Mouse (Mus musculus) right cerebral cortex, postnatal 36 days (tissue): ENCODE measurements around the gene Zfp668.
"Not testable (repeated sequence)": the region's sequence is repeated elsewhere in the genome, so short reads cannot be mapped to it uniquely, and the experiment has no call there.

Experiments used
- DNase-seq, 2 experiments: peaks; one replicate each; pipeline ENCODE4 v3.0.0; 2022; ENCODE audit warnings: low spot score in 2 of 2, mixed read lengths in 1 of 2

Zfp668 gene

DNA sequence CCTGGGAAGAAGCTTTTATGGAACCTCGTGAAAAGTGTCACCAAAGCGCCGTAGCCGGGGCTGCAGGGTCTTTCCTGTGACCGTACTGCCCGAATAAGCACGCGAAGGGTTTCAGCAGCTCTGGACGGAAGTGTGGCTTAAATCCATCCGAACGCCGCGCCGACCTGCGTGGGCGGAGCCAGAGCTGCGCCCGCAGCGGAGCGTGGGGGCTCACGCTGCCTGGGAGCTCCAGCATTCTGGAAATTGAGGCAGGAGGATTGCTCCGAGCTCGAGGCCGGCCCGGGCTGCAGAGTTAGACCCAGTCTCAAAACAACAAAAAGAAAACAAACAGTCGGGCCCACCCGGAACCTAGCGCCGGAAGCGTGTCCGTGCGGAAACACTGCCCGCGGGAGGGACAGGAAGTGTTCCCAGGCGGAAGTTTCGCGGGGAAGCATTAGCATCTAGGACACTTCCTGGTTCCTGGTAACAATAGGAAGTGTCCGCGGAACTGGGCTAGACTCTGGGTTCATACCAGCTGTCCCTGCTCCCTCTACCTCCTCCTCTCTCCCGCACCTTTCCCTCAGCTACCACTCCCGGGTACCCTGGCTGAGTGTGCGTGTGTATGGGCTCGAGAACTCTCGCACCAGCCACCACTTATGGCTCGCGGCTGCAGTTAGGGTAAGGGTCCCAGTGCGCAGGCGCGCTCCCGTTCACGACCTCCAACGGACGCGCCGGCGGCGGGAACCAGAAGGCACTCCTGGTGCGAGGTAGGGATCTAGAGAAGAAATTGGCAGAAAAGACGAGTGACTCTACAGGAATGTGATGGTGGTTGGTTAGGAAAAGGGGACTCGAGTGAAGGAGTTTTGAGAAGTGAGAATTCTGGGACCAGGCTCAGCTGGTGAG, at the start of gene Zfp668:
TSS of gene Zfp668 (minus strand) at position 362 of the 882 bp plus-strand sequence.
- DNase-seq: peak; percentile 84 to 87

DNA sequence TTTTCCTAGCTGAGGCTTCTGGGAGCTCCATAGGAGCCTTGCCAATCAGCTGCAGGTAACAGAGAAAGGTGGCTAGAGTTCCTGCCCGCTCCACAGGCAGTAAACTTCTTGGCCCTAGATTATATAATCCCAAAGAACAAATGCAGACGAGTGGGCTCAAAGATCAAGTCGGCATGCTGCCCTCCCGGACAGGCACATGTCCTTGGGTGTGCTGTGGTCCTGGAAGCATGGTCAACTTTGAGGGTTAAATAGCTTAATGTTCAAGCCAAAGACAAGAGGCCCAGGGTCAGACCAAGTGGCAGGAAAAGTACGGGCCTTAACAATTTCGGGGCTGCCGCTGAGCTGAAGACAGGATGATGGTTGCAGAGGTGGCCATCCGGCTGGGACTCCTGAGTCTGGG, 49.4 kb upstream of the Zfp668 start:
- no peak for DNase-seq

DNA sequence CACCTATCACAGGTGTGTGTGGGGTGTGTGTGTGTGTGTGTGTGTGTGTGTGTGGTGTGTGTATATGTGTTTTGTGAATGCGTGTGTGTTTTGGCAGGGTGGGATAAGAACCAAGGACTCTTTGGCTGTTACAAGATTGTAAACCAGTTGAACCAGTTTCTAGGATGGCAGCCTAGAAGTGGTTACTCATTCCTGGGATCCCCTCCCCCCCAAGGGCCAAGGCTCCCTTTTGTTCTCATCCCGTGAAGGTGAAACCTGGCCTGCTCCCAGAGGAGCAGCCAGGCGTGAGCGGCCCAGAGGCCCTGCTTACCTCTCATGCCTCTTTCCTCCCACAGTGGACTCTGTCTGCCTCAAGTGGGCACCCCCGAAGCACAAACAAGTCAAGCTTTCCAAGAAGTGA, 48.6 kb upstream of the Zfp668 start:
- no peak for DNase-seq

DNA sequence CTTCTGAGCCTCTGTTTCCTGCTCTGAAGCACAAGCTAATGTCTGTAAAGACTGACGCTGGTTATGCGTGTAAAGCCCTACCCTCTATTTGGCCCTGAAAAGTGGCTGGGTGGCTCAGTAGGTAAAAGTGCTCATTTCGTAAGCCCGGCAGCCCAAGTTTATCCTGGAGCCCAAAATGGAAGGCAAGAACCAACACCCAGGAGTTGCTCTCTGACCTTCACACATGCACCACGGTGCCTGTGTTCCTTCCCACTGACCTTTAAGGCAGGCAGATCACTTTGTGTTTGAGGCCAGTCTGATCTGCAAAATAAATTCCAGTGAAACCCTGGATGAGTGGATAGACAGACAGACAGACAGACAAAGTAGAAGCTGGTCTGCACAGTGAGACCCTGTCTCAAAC, 47.1 kb upstream of the Zfp668 start:
- no peak for DNase-seq

DNA sequence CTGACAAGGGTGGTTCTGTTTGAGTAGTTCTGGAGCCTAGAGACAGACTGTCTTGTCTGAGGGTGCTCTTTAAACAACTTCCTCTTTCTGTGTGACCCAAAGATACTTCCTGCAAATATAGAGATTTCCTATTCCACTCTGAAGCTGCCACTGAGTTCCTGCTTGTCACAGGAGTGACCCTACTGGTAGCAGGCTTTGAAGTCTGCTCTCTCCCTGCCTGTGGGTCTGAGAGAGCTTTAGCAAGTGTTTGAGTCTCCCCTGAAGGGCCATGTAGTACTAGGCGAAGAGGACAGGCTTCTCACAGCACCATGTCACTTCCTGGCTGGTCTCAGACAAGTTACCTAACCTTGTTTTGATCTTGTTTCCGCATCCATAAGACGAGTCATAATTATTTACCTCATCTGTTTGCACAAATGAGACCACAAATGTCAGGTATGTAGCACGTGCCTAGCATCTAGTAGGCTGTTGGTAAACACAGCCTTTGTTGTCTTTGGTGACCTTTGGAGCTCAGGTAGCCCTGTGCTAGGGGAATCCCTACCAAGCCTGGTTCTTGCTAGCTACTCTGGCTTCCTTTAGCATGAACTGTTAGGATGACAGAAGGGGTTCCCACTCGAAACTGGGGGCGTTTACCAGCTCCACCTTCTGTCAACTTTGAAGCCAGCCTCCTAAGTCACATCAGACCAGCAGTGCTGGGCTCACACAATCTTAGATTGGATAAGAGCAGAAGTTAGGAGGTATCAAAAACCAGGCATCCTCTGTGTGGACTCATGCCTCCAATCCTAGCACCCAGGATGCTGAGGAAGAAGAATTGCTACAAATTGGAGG, 46.0 kb upstream of the Zfp668 start:
- no peak for DNase-seq

DNA sequence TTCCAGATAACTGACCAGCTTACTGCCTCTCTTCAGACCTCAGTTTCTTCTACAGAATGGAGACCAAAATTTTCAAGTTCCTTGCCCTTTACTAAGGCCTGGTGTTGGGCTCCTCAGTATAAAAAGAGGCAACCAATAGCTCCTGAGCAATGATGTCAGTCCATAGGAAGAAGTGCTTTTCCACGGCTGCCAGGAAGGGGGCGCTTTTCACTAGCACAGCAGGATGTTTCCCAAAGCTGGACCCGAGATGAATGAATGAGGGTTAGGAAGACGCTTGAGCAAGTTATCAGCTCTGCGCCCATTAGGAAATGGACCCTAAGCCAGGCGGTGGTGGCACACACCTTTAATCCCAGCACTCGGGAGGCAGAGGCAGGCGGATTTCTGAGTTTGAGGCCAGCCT, 44.9 kb upstream of the Zfp668 start:
- no peak for DNase-seq

DNA sequence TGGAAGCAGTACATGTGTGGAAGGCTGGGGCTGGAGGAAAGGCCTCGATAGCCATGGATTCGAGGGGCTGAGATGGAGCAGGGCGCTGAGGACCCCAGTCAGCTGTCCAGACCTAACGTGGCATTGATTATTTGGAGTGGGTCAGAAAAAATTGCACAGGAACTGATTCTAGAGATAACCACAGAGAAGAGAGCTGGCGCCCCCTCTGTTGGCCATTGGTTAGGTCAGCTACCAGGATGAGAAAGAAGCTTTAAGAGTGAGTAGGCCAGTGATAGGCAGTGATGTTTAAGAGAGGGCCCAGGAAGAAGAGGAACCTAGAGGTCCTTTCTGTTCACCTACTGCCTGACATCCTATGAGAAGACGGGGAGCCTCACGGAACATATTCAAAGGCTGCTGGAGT, 42.7 kb upstream of the Zfp668 start:
- DNase-seq: no peak

DNA sequence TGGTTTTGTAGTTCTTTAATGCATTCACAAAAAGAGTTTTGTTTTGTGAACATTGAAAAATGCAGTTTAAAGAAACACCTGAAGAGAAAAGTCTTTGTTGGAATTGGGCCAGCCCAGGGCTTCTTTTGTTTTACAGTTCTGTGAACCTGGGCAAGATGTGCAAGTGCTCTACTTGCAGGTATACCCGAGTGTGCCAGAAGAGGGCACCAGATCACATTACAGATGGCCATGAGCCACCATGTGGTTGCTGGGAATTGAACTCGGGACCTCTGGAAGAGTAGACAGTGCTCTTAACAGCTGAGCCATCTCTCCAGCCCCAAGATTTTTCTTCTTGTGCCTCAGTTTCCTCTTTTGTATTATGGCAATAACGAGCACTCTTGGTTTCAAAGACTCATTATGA, 41.6 kb upstream of the Zfp668 start:
- no peak for DNase-seq

DNA sequence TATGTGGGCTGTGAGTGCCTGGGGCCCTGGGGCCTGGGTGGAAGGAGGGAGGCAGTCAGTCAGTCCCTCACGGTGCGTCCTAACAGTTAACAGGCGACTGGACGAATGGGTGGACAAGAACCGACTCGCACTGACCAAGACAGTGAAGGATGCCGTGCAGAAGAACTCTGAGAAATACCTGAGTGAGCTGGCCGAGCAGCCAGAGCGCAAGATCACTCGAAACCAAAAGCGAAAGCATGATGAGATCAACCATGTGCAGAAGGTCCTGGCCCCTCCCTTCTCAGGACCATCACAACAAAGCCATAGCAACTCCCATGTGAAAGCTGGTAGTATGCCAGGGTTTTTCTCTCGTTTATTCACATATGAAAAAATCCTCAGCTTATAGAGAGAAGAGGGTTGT, 38.7 kb upstream of the Zfp668 start:
- no peak for DNase-seq

DNA sequence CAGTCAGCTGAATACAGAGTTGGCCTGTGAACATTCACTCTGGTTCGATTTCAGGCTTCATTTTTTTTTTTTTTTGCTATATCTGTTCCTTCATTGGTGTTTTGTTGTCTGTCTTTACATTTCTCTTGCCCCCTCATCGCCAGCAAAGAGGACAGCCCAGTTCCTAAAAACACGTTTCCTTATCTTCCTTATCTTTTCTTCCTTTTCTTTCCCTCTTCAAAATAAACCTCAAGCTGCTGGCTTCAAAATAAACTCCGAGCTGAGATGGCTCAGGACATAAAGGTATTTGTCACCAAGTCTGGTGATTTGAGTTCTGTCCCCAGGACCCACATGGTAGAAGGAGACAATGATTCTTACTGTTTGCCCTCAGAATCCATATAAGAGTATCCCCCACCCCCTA, 36.3 kb upstream of the Zfp668 start:
- no peak for DNase-seq

DNA sequence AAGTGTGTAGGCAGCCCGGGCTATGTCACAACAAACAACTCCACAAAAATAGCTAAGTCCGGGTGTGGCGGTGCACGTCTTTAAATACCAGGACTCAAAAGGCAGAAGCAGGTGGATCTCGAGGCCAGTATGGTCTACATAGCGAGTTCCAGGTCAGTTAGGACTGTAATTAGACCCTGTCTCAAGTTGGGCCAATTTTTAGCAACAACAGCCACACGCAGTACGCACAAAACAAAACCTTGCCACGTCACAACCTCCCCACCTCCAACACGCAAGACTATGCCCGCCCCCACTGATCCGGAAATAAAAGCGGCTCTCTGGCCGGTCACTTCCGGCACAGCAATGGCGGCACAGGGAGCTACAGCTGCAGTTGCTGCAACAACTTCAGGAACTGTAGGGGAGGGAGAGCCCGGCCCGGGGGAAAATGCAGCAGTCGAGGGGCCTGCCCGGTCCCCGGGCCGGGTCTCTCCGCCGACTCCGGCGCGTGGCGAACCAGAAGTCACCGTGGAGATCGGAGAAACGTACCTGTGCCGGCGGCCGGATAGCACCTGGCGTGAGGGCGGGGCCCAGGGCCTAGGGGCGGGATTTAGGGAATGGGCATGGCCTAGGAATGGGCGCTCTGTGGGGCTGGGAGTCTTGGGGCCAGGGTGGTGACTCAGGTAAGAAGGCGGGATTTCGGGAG, 35.7 kb upstream of the Zfp668 start, which contains the start of gene Kat8:
TSS of gene Kat8 (plus strand) at position 327 of the 682 bp plus-strand sequence.
- DNase-seq: peak; percentile 80 to 81

DNA sequence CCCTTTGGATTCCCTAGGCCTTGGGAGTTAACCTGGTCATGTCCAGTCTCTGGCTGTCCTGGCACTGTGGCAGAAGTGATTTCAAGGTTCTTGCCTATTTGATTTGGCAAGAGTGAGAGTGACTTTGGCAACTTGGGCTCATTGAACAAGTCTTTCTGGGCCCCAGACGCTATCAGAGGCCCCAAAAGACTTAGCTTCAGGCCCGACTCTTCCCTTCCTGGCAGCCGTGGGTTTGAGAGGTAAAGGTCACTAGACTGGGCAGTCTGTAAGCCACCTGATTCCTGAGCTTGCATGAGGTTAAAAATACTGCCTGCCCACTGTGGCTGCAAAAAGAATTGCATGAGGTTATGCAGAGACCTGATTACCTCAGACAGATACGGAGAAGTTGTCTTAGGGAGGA, 32.0 kb upstream of the Zfp668 start:
- DNase-seq: no peak

DNA sequence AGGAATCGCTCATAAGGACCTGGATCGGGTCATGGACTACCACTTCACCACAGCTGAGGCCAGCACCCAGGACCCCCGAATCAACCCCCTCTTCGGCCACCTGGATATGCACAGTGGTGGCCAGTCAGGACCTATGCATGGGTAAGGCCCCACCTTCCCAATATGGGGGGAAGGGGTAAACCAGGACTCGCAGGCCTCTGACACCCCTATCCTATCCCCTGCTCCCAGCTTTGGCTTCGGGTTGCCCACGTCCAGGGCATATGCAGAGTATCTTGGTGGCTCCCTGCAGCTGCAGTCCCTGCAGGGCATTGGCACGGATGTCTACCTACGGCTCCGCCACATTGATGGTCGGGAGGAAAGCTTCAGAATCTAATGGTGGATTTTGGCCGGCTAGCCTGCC, 31.3 kb upstream of the Zfp668 start:
- no peak for DNase-seq

DNA sequence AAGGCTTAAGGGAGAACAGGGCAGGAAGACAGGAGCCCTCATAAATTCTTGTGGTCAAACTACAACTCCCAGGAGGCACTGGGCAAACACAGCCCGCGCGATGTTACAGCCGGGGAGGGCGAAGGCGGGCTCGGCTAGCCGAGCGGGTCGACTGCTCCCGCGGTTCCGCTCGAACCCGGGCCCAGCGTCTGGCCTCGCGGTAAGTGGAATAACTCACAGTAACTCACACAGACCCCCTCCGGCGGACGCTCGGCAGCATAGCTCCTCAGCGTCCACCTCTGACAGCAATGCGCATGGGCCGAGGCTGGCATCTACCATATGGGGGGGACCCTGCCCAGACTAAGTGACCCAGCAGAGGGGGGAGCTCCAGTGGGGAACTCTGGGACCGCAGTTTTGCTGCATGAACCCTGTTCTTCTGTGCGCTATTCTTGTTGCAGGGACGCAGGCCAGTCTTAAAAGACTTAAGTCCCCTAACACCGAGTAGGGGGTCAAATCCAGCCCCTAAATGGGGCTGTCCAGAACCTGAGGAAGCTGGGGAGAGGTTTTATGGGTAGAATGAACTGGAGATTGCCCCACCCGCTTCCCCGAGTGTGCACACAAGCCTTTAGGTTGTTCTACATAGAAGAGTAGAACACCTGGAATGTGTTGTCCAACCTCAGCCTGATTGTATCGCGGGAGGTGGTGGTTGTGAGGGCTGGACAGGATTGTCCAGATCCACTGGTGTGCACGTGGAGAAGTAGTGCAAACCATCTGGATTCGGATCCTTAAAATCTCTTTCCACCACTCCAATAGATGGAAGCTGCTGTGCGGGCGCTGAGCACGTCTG, 27.6 kb upstream of the Zfp668 start, which contains the start of gene Bckdk:
TSS of gene Bckdk (plus strand) at position 112 of the 826 bp plus-strand sequence.
- peak; percentile 74 to 75 for DNase-seq

DNA sequence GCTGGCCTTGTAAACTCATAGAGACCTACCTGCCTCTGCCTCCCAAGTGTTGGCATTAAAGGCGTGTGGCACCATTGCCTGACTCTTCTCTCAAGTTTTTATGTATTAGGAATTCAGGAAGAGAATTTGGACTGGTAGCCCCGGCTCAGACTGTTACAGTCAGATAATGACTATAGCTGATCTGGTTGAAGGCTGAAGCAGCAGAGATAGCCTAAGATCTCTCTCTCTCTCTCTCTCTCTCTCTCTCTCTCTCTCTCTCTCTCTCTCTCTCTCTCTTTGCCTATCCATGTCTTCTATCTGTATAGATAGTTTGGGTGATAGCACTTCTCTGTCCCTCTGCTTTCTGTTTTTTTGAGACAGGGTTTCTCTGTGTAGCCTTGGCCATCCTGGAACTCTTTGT, 25.1 kb upstream of the Zfp668 start:
- DNase-seq: no peak

DNA sequence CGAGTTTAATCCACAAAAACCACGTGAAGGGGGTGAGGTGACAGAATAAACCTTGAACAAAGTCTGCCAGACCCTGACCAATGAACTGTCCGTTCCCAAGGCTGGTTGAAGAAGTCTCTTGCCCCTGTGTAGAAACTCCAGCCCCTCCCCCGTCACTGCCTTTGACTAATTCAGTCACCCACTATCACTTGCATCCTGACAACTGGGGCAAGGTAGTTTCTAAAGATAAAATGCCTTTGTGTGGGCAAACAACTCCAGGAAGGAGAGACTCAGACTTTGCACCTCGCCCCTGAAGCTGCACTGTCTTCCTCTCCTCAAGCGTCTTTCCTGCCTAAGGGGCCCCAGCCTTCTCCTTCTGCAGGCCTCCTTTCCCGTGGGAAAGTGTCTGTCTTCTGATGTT, 23.4 kb upstream of the Zfp668 start:
- DNase-seq: no peak

DNA sequence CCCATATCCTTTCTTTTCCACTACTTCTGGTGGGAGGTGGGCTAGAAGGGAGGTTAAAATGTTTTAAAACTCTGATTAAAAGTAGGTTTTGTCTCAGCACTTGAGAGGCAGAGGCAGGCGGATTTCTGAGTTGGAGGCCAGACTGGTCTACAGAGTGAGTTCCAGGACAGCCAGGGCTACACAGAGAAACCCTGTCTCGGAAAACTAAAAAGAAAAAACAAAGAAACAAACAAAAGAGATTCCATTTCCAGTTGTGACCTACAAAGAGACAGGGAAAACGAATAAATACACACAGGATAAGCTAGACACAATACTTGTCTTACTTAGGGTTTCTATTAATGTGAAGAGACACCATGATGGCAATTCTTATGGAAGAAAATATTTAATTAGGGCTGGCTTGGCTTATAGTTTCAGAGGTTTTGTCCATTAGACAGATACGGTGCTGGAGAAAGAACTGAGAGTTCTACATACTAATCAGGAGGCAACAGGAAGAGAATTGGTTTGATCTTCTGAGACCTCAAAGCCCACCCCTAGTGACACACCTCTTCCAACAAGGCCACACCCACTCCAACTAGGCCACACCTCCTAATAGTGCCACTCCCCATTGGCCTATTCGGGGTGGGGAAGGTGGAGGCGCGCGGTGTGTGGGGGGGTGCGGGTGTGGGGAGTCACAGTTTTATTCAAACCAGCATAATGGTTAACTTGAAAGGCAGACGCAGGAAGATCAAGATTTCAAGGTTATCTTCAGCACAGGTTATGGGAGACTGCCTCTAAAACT, 21.7 kb upstream of the Zfp668 start:
- DNase-seq: no peak

DNA sequence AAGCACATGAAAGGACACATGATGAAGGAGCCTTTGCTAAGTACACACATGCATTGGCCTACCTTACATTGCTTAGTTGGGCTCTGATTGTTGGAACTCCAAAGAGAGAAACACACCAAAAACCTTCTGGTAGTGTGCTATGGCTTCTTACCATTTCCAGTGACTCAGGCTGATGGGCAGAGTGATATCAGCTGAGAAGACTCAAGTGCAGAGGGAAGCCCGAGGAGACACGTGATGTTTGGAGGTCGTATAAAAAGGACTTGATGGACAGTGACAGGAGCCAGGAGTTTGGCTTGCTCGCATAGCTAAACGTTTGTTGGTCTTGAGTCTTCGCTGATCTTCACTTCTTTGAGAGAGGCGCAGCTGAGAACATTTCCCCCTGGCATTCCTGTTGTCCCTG, 20.9 kb upstream of the Zfp668 start:
- no peak for DNase-seq

DNA sequence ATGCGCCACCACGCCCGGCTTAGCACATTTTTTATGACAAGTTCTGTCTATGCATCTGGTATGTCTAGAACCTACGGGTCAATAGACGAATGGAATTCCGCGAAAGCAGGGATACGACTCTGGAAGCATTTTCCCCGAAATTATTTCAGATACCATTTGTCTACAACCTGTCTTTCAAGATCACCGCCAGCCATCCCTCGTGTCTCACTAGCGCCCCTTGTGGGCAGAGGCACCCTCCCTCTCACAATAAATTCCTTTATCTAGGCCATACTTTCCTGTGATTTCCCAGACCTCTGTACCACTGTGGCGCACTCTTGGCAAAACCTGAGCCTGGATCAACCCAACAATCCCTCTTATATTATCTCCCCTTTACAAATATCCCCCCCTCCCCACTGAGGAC, 19.8 kb upstream of the Zfp668 start:
- DNase-seq: no peak

DNA sequence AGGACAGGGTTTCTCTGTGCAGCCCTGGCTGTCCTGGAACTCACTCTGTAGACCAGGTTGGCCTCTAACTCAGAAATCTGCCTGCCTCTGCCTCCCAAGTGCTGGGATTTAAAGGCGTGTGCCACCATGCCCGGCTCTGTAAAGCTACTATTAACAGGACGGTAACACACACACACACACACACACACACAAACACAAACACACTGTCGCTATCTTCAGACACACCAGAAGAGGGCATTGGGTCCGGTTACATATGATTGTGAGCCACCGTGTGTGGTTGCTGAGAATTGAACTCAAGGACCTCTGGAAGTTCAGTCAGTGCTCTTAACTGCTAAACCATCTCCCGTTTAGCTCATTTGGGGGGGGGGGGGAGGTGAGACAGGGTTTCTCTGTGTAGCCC, 19.3 kb upstream of the Zfp668 start:
- DNase-seq: not testable (repeated sequence)
